Mouse (Mus musculus): ENCODE results near the gene Sergef. TPM values are rescaled to one million over a fixed set of nuclear protein-coding genes. Genes with fewer than 3 reads are reported as not detected.

The Sergef gene
- polyA plus RNA-seq, 1 experiment from 2014 or later, result 9.3 TPM

GRCm38 (mm10) chr7:46601097-46601496, 38.5 kb downstream of the Sergef start:
- Histone ChIP-seq H3K27ac (no peak overlapping the region), H3K36me3 (no peaks in the 10 kb centered on the region), H3K4me1 (replicated peaks) (peaks cover 10% of the 10 kb centered on the region), H3K4me3 (no peak overlapping the region), H3K4me2 (no peak overlapping the region), H3K9me3 (replicated peaks) (no peaks in the 10 kb centered on the region), H3K27me3 (no peaks in the 10 kb centered on the region), H3K9ac (no peak overlapping the region)
- ATAC-seq (replicated peaks; ENCODE audit: insufficient number of reproducible peaks, insufficient read depth, low FRiP score, low read depth), result no peak
- WGBS, result 65% methylated on average over 5 of the region's 5 CpGs

- ATAC-seq (replicated peaks; ENCODE audit: insufficient number of reproducible peaks, insufficient read depth, low FRiP score, low read depth), result no peak
- 83% methylated on average over 2 of the region's 2 CpGs for WGBS
- no peak overlapping the region for H3K4me2 ChIP-seq
- peaks cover 7% of the 10 kb centered on the region for H3K4me1 ChIP-seq (replicated peaks)
- no peak overlapping the region for H3K9ac ChIP-seq
- H3K4me3 ChIP-seq, result no peak overlapping the region
- no peaks in the 10 kb centered on the region for H3K36me3 ChIP-seq
- H3K27me3 ChIP-seq, result no peaks in the 10 kb centered on the region
- no peaks in the 10 kb centered on the region for H3K9me3 ChIP-seq (replicated peaks)
- no peak overlapping the region for H3K27ac ChIP-seq
Measured at GRCm38 (mm10) chr7:46597006-46597405, 42.6 kb downstream of the Sergef start.

- H3K9me3 ChIP-seq (replicated peaks), result no peaks in the 10 kb centered on the region
- H3K27ac ChIP-seq, result no peak overlapping the region
- 85% methylated on average over 7 of the region's 7 CpGs for WGBS
- H3K27me3 ChIP-seq, result no peaks in the 10 kb centered on the region
- no peak overlapping the region for H3K4me2 ChIP-seq
- H3K4me1 ChIP-seq (replicated peaks), result peaks cover 12% of the 10 kb centered on the region
- ATAC-seq (replicated peaks; ENCODE audit: insufficient number of reproducible peaks, insufficient read depth, low FRiP score, low read depth), result no peak
- no peaks in the 10 kb centered on the region for H3K36me3 ChIP-seq
- H3K9ac ChIP-seq, result no peak overlapping the region
- H3K4me3 ChIP-seq, result no peak overlapping the region
Measured at GRCm38 (mm10) chr7:46591546-46591945, 48.1 kb downstream of the Sergef start.

- Histone ChIP-seq H3K9ac (no peak overlapping the region), H3K4me1 (replicated peaks) (peaks cover 16% of the 10 kb centered on the region), H3K4me2 (no peak overlapping the region), H3K27me3 (no peaks in the 10 kb centered on the region), H3K27ac (no peak overlapping the region), H3K36me3 (no peaks in the 10 kb centered on the region), H3K4me3 (no peak overlapping the region), H3K9me3 (replicated peaks) (no peaks in the 10 kb centered on the region)
- 79% methylated on average over 12 of the region's 12 CpGs for WGBS
- no peak for ATAC-seq (replicated peaks; ENCODE audit: insufficient number of reproducible peaks, insufficient read depth, low FRiP score, low read depth)
Measured at GRCm38 (mm10) chr7:46589181-46589580, 50.4 kb downstream of the Sergef start.

- Histone ChIP-seq H3K4me1 (replicated peaks) (peaks cover 16% of the 10 kb centered on the region), H3K4me3 (no peak overlapping the region), H3K27ac (no peak overlapping the region), H3K9ac (no peak overlapping the region), H3K4me2 (no peak overlapping the region), H3K36me3 (no peaks in the 10 kb centered on the region), H3K9me3 (replicated peaks) (no peaks in the 10 kb centered on the region), H3K27me3 (no peaks in the 10 kb centered on the region)
- 69% methylated on average over 7 of the region's 7 CpGs for WGBS
- ATAC-seq (replicated peaks; ENCODE audit: insufficient number of reproducible peaks, insufficient read depth, low FRiP score, low read depth), result no peak
Measured at GRCm38 (mm10) chr7:46588005-46588404, 51.6 kb downstream of the Sergef start.

- no peak overlapping the region for H3K4me3 ChIP-seq
- H3K27ac ChIP-seq, result peak overlapping the region; percentile 66
- no peaks in the 10 kb centered on the region for H3K9me3 ChIP-seq (replicated peaks)
- H3K36me3 ChIP-seq, result no peaks in the 10 kb centered on the region
- ATAC-seq (replicated peaks; ENCODE audit: insufficient number of reproducible peaks, insufficient read depth, low FRiP score, low read depth), result no peak; the same call in 1 of the 2 replicates
- peaks cover 16% of the 10 kb centered on the region for H3K4me1 ChIP-seq (replicated peaks)
- peak overlapping the region; percentile 41 for H3K4me2 ChIP-seq
- no peak overlapping the region for H3K9ac ChIP-seq
- WGBS, result 26% methylated on average over 17 of the region's 17 CpGs
- H3K27me3 ChIP-seq, result no peaks in the 10 kb centered on the region
Measured at GRCm38 (mm10) chr7:46587466-46587865, 52.1 kb downstream of the Sergef start.

- no peak for ATAC-seq (replicated peaks; ENCODE audit: insufficient number of reproducible peaks, insufficient read depth, low FRiP score, low read depth)
- 69% methylated on average over 10 of the region's 10 CpGs for WGBS
- peak overlapping the region; percentile 41 for H3K4me2 ChIP-seq
- H3K9ac ChIP-seq, result no peak overlapping the region
- peak overlapping the region; percentile 66 for H3K27ac ChIP-seq
- H3K27me3 ChIP-seq, result no peaks in the 10 kb centered on the region
- H3K9me3 ChIP-seq (replicated peaks), result no peaks in the 10 kb centered on the region
- no peak overlapping the region for H3K4me3 ChIP-seq
- no peaks in the 10 kb centered on the region for H3K36me3 ChIP-seq
- peaks cover 16% of the 10 kb centered on the region for H3K4me1 ChIP-seq (replicated peaks)
Measured at GRCm38 (mm10) chr7:46586621-46587216, 52.9 kb downstream of the Sergef start.

GRCm38 (mm10) chr7:46582750-46583149, 56.9 kb downstream of the Sergef start:
- H3K27me3 ChIP-seq, result no peaks in the 10 kb centered on the region
- no peak for ATAC-seq (replicated peaks; ENCODE audit: insufficient number of reproducible peaks, insufficient read depth, low FRiP score, low read depth)
- H3K36me3 ChIP-seq, result no peaks in the 10 kb centered on the region
- WGBS, result 91% methylated on average over 6 of the region's 6 CpGs
- H3K4me3 ChIP-seq, result no peak overlapping the region
- no peak overlapping the region for H3K4me2 ChIP-seq
- H3K9me3 ChIP-seq (replicated peaks), result no peaks in the 10 kb centered on the region
- H3K27ac ChIP-seq, result no peak overlapping the region
- no peak overlapping the region for H3K9ac ChIP-seq
- H3K4me1 ChIP-seq (replicated peaks), result peaks cover 16% of the 10 kb centered on the region

- Histone ChIP-seq H3K27ac (no peak overlapping the region), H3K27me3 (no peaks in the 10 kb centered on the region), H3K9me3 (replicated peaks) (no peaks in the 10 kb centered on the region), H3K9ac (no peak overlapping the region), H3K4me3 (no peak overlapping the region), H3K36me3 (no peaks in the 10 kb centered on the region), H3K4me1 (replicated peaks) (peaks cover 3% of the 10 kb centered on the region), H3K4me2 (no peak overlapping the region)
- WGBS, result 72% methylated on average over 8 of the region's 8 CpGs
- ATAC-seq (replicated peaks; ENCODE audit: insufficient number of reproducible peaks, insufficient read depth, low FRiP score, low read depth), result no peak
Measured at GRCm38 (mm10) chr7:46581358-46581930, 58.2 kb downstream of the Sergef start.

GRCm38 (mm10) chr7:46578091-46578490, 61.5 kb downstream of the Sergef start:
- Histone ChIP-seq H3K4me1 (replicated peaks) (no peaks in the 10 kb centered on the region), H3K36me3 (no peaks in the 10 kb centered on the region), H3K9ac (no peak overlapping the region), H3K4me2 (no peak overlapping the region), H3K9me3 (replicated peaks) (no peaks in the 10 kb centered on the region), H3K27me3 (no peaks in the 10 kb centered on the region), H3K4me3 (no peak overlapping the region), H3K27ac (no peak overlapping the region)
- WGBS, result 83% methylated on average over 5 of the region's 5 CpGs
- ATAC-seq (replicated peaks; ENCODE audit: insufficient number of reproducible peaks, insufficient read depth, low FRiP score, low read depth), result no peak

- H3K4me2 ChIP-seq, result no peak overlapping the region
- no peak overlapping the region for H3K4me3 ChIP-seq
- H3K9ac ChIP-seq, result no peak overlapping the region
- H3K27ac ChIP-seq, result no peak overlapping the region
- no peak for ATAC-seq (replicated peaks; ENCODE audit: insufficient number of reproducible peaks, insufficient read depth, low FRiP score, low read depth)
- WGBS, result 88% methylated on average over 2 of the region's 2 CpGs
- H3K36me3 ChIP-seq, result no peaks in the 10 kb centered on the region
- no peaks in the 10 kb centered on the region for H3K4me1 ChIP-seq (replicated peaks)
- no peaks in the 10 kb centered on the region for H3K27me3 ChIP-seq
- no peaks in the 10 kb centered on the region for H3K9me3 ChIP-seq (replicated peaks)
Measured at GRCm38 (mm10) chr7:46575897-46576296, 63.7 kb downstream of the Sergef start.
